ENCODE assay signal across 23 mouse cellular contexts in genomic region chr16:18323460-18323859, GRCm38 (mm10). TPM values are rescaled to one million over a fixed set of nuclear protein-coding genes. Genes with fewer than 3 reads are reported as not detected.
DNase-seq lines count a peak whose midpoint lies in the region; ATAC-seq and TF ChIP-seq lines count a peak whose summit lies in the region.
"Had no signal": no experiment of that assay in that cellular context is flagged by ENCODE, and none has a peak within 500 bp of the region (broad histone marks: within the 10 kb centered on the region; RNA-seq: fewer than 3 reads in every experiment).

No protein-coding gene starts in this region.

- H3K27me3 ChIP-seq in testis, adult 2 months (ENCODE audit: control insufficient read depth, insufficient read depth, low read length): no peaks in the 10 kb centered on the region
- H3K27me3 ChIP-seq in hindbrain, embryonic 11.5 days (ENCODE audit: control insufficient read depth, insufficient read depth, low read length): no peaks in the 10 kb centered on the region
- H3K27me3 ChIP-seq: embryonic facial prominence, embryonic 15.5 days; forebrain, embryonic 15.5 days; hindbrain, embryonic 13.5 days; liver, embryonic 15.5 days; lung, embryonic 15.5 days had no signal

- H3K4me2 ChIP-seq in hindbrain, embryonic 11.5 days (replicated peaks; ENCODE audit: low read depth, low read length): no peak overlapping the region
- H3K4me2 ChIP-seq: embryonic facial prominence, embryonic 15.5 days; forebrain, embryonic 15.5 days; hindbrain, embryonic 13.5 days; liver, embryonic 15.5 days; lung, embryonic 15.5 days had no signal

- DNase-seq in gastrocnemius, adult 2 months: peak; percentile 60
- DNase-seq in gastrocnemius, postnatal 10 days: no peak
- no peak for DNase-seq in testis, postnatal 10 days (ENCODE audit: low spot score)
- DNase-seq in adipocyte (ENCODE audit: low spot score): peak; percentile 86
- no peak for DNase-seq in T-cell, adult 2 months (ENCODE audit: low spot score)
- no peak for DNase-seq in hindbrain, embryonic 11.5 days (ENCODE audit: low spot score)
- DNase-seq: adrenal gland, postnatal 36 days; B cell, adult 2 months; cerebellum, adult 2 months; cerebellum, postnatal 25 days; kidney, adult 11 months; kidney, postnatal 14 days; layer of hippocampus, adult 9-11 months; midbrain, embryonic 14.5 days; thymus, postnatal 14 days had no signal

- peak overlapping the region; percentile 59 for H3K27ac ChIP-seq in gastrocnemius, adult 2 months
- H3K27ac ChIP-seq in testis, adult 2 months (ENCODE audit: control insufficient read depth, insufficient read depth, low read depth, low read length): no peak overlapping the region
- H3K27ac ChIP-seq in hindbrain, embryonic 11.5 days (ENCODE audit: low read depth, low read length): no peak overlapping the region
- H3K27ac ChIP-seq: embryonic facial prominence, embryonic 10.5 days; embryonic facial prominence, embryonic 15.5 days; forebrain, embryonic 15.5 days; hindbrain, embryonic 13.5 days; liver, embryonic 15.5 days; lung, embryonic 15.5 days; macrophage had no signal

- no peaks in the 10 kb centered on the region for H3K9me3 ChIP-seq in hindbrain, embryonic 11.5 days (ENCODE audit: control insufficient read depth, low read length)
- H3K9me3 ChIP-seq: embryonic facial prominence, embryonic 10.5 days; embryonic facial prominence, embryonic 15.5 days; forebrain, embryonic 15.5 days; hindbrain, embryonic 13.5 days; liver, embryonic 15.5 days; lung, embryonic 15.5 days had no signal

- no peak overlapping the region for H3K9ac ChIP-seq in hindbrain, embryonic 11.5 days (ENCODE audit: low read depth, low read length)
- H3K9ac ChIP-seq: embryonic facial prominence, embryonic 15.5 days; forebrain, embryonic 15.5 days; hindbrain, embryonic 13.5 days; liver, embryonic 15.5 days; lung, embryonic 15.5 days had no signal

- no peak for TF ChIP-seq POLR2A in testis, adult 2 months (IDR thresholded peaks at IDR 0.05; ENCODE audit: control insufficient read depth, low read depth, low read length)

- intact Hi-C loops in gastrocnemius, adult 2 months (cut with DNase I): no loop called here

- no peaks in the 10 kb centered on the region for H3K36me3 ChIP-seq in testis, adult 2 months (ENCODE audit: control insufficient read depth, insufficient read depth, low read length)
- no peaks in the 10 kb centered on the region for H3K36me3 ChIP-seq in hindbrain, embryonic 11.5 days (ENCODE audit: control insufficient read depth, insufficient read depth, low read length)
- H3K36me3 ChIP-seq: lung, embryonic 15.5 days had no signal

- no peak overlapping the region for H3K4me3 ChIP-seq in gastrocnemius, adult 2 months
- peak overlapping the region; percentile 56 for H3K4me3 ChIP-seq in testis, adult 2 months (ENCODE audit: control insufficient read depth, low read depth, low read length)
- H3K4me3 ChIP-seq in hindbrain, embryonic 11.5 days (ENCODE audit: low read depth, low read length): no peak overlapping the region
- H3K4me3 ChIP-seq: embryonic facial prominence, embryonic 10.5 days; embryonic facial prominence, embryonic 15.5 days; forebrain, embryonic 15.5 days; hindbrain, embryonic 13.5 days; liver, embryonic 15.5 days; lung, embryonic 15.5 days had no signal

- no peak for TF ChIP-seq CTCF in gastrocnemius, adult 2 months (IDR thresholded peaks at IDR 0.05)
- TF ChIP-seq CTCF in testis, adult 2 months (IDR thresholded peaks at IDR 0.05; ENCODE audit: control insufficient read depth, insufficient read depth, insufficient replicate concordance, low read depth, low read length): no peak

- no peak for ATAC-seq in hindbrain, embryonic 11.5 days (ENCODE audit: low FRiP score)
- ATAC-seq: forebrain, embryonic 15.5 days had no signal

- WGBS in hindbrain, embryonic 11.5 days: 93% methylated on average over 2 of the region's 2 CpGs

- no peaks in the 10 kb centered on the region for H3K4me1 ChIP-seq in testis, adult 2 months (ENCODE audit: control insufficient read depth, insufficient read depth, low read length)
- no peaks in the 10 kb centered on the region for H3K4me1 ChIP-seq in hindbrain, embryonic 11.5 days (replicated peaks; ENCODE audit: control insufficient read depth, insufficient read depth, low read length)
- H3K4me1 ChIP-seq: embryonic facial prominence, embryonic 10.5 days; embryonic facial prominence, embryonic 15.5 days; forebrain, embryonic 15.5 days; hindbrain, embryonic 13.5 days; liver, embryonic 15.5 days; lung, embryonic 15.5 days had no signal

RNA-seq across cellular contexts. Expression of gene Tango2, which starts 24.4 kb away (rescaled TPM):
- total RNA-seq in gastrocnemius, adult 2 months (2021): 10 to 100 TPM; 41.8 to 59.7 TPM
- total RNA-seq in gastrocnemius, postnatal 10 days (2021): 10 to 100 TPM; 11.9 to 12.6 TPM
- 10.9 and 11.6 TPM in 2 replicates for polyA plus RNA-seq in testis, adult 2 months (2012; rRNA removed)
- polyA plus RNA-seq in hindbrain, embryonic 11.5 days (2014; fragmentation: Nextera tagmentation; extraction: Ambion mirVana): 51.3 and 54.0 TPM in 2 replicates

RNA-seq across cellular contexts. Expression of gene Arvcf, which starts 24.5 kb away (rescaled TPM):
- total RNA-seq in gastrocnemius, adult 2 months (2021): 1 to 10 TPM; 7.0 to 8.9 TPM
- 10 to 100 TPM; 16.4 to 27.9 TPM for total RNA-seq in gastrocnemius, postnatal 10 days (2021)
- polyA plus RNA-seq in testis, adult 2 months (2012; rRNA removed): 7.8 and 10.9 TPM in 2 replicates
- 59.2 and 62.0 TPM in 2 replicates for polyA plus RNA-seq in hindbrain, embryonic 11.5 days (2014; fragmentation: Nextera tagmentation; extraction: Ambion mirVana)

RNA-seq across cellular contexts. Expression of gene Dgcr8, which starts 34.4 kb away (rescaled TPM):
- 10 to 100 TPM; 12.1 to 13.0 TPM for total RNA-seq in gastrocnemius, adult 2 months (2021)
- total RNA-seq in gastrocnemius, postnatal 10 days (2021): 10 to 100 TPM; 23.6 to 33.4 TPM
- polyA plus RNA-seq in testis, adult 2 months (2012; rRNA removed): 23.3 and 28.9 TPM in 2 replicates
- polyA plus RNA-seq in hindbrain, embryonic 11.5 days (2014; fragmentation: Nextera tagmentation; extraction: Ambion mirVana): 36.3 and 36.7 TPM in 2 replicates

Comparison
In these comparisons a context has a peak if more than half of its experiments do, and no peak if none do; other contexts are left out.
1. DNase-seq: peak in gastrocnemius, adult 2 months (single experiment) and adipocyte (single experiment); none in gastrocnemius, postnatal 10 days (single experiment), testis, postnatal 10 days (single experiment), T-cell, adult 2 months (single experiment) and hindbrain, embryonic 11.5 days (single experiment).